Mouse (Mus musculus) MEL (cell line): Measurements from ENCODE around the gene Odr4. TPM values are rescaled to one million over a fixed set of nuclear protein-coding genes. Genes with fewer than 3 reads are reported as not detected.
A peak's percentile ranks its signal among the peaks of the same experiment; 100 is the strongest.

ENCODE experiments used
- DNase-seq: peaks from one replicate; pipeline ENCODE4 v3.0.0; 2011; ENCODE audit warnings: low read depth, low spot score
- H3K27ac ChIP-seq: 2 replicates; pipeline ENCODE4 v1.5.1; 2012; ENCODE audit warnings: low read depth, mild to moderate bottlenecking, control low read depth, low read length, moderate library complexity; ENCODE audit not compliant: control insufficient read depth
- H3K27me3 ChIP-seq, 2 experiments: fragments of 150-350 bp in 1 of 2; sonication (generic) in 1 of 2; 2 replicates each; pipeline ENCODE4 v1.6.1; 2012; ENCODE audit warnings: low read length in 2 of 2, mild to moderate bottlenecking in 2 of 2, improper control_type of control experiment in 1 of 2, moderate library complexity in 1 of 2; ENCODE audit not compliant: insufficient read depth in 2 of 2, control insufficient read depth in 1 of 2
- H3K36me3 ChIP-seq, 2 experiments: 2 replicates each; pipeline ENCODE4 v1.6.1; 2012 to 2014; ENCODE audit warnings: low read length in 2 of 2, improper control_type of control experiment in 1 of 2, inconsistent platforms in 1 of 2, mild to moderate bottlenecking in 1 of 2; ENCODE audit not compliant: insufficient read depth in 2 of 2, control insufficient read depth in 1 of 2
- H3K4me1 ChIP-seq, 2 experiments: fragments of 150-350 bp in 1 of 2; sonication (generic) in 1 of 2; 2 replicates each; pipeline ENCODE4 v1.6.1; 2012; ENCODE audit warnings: low read length in 2 of 2, improper control_type of control experiment in 1 of 2, mild to moderate bottlenecking in 1 of 2; ENCODE audit not compliant: insufficient read depth in 2 of 2, control insufficient read depth in 1 of 2
- H3K4me3 ChIP-seq, 2 experiments: fragments of 150-350 bp in 1 of 2; sonication (generic) in 1 of 2; 2 replicates each; pipeline ENCODE4 v1.5.1; 2012; ENCODE audit warnings: low read depth in 2 of 2, low read length in 2 of 2, mild to moderate bottlenecking in 2 of 2, moderate library complexity in 2 of 2, control low read depth in 1 of 2, improper control_type of control experiment in 1 of 2; ENCODE audit not compliant: control insufficient read depth in 1 of 2, insufficient read depth in 1 of 2
- H3K79me2 ChIP-seq: 2 replicates; pipeline ENCODE4 v1.6.1; 2012; ENCODE audit warnings: mild to moderate bottlenecking, low read length, moderate library complexity; ENCODE audit not compliant: control insufficient read depth, poor library complexity, insufficient read depth
- H3K9ac ChIP-seq: 2 replicates; pipeline ENCODE4 v1.6.1; 2012; ENCODE audit warnings: low read depth, mild to moderate bottlenecking, control low read depth, low read length, moderate library complexity; ENCODE audit not compliant: control insufficient read depth, poor library complexity, severe bottlenecking
- H3K9me3 ChIP-seq: fragments of 150-350 bp; sonication (generic); replicated peaks from 2 replicates; pipeline ENCODE4 v1.6.1; 2012; ENCODE audit warnings: mild to moderate bottlenecking, low read length, improper control_type of control experiment, moderate library complexity; ENCODE audit not compliant: insufficient read depth
- BHLHE40 ChIP-seq: IDR thresholded peaks from 2 replicates; pipeline ENCODE4 v1.6.1; 2012; ENCODE audit warnings: low read depth, mild to moderate bottlenecking, inconsistent platforms, low read length, improper control_type of control experiment, borderline replicate concordance
- CTCF ChIP-seq, 3 experiments: IDR thresholded peaks in 2 of 3; conservative IDR thresholded peaks in 1 of 3; 2 replicates each; pipeline ENCODE4 v1.5.1; 2011 to 2012; ENCODE audit warnings: low read length in 3 of 3, low read depth in 2 of 3, mild to moderate bottlenecking in 2 of 3, improper control_type of control experiment in 1 of 3, inconsistent platforms in 1 of 3, mixed read lengths in 1 of 3, moderate library complexity in 1 of 3; ENCODE audit not compliant: control insufficient read depth in 1 of 3, insufficient read depth in 1 of 3, poor library complexity in 1 of 3, severe bottlenecking in 1 of 3
- ELF1 ChIP-seq: IDR thresholded peaks from 2 replicates; pipeline ENCODE4 v1.6.1; 2014; ENCODE audit warnings: low read depth, mild to moderate bottlenecking, inconsistent platforms, low read length, improper control_type of control experiment, moderate library complexity
- EP300 ChIP-seq, 2 experiments: IDR thresholded peaks; 2 replicates each; pipeline ENCODE4 v1.6.1; 2011; ENCODE audit warnings: improper control_type of control experiment in 2 of 2, low read length in 2 of 2, low read depth in 1 of 2, mild to moderate bottlenecking in 1 of 2
- ETS1 ChIP-seq: IDR thresholded peaks from 2 replicates; pipeline ENCODE4 v1.6.1; 2012; ENCODE audit warnings: low read depth, mild to moderate bottlenecking, inconsistent platforms, low read length, improper control_type of control experiment, moderate library complexity
- GABPA ChIP-seq: IDR thresholded peaks from 2 replicates; pipeline ENCODE4 v1.6.1; 2012; ENCODE audit warnings: low read depth, mild to moderate bottlenecking, inconsistent platforms, low read length, improper control_type of control experiment, moderate library complexity
- GATA1 ChIP-seq: IDR thresholded peaks from 2 replicates; pipeline ENCODE4 v1.6.1; 2011; ENCODE audit warnings: low read depth, low read length, improper control_type of control experiment
- JUND ChIP-seq: IDR thresholded peaks from 2 replicates; pipeline ENCODE4 v1.6.1; 2011; ENCODE audit warnings: low read depth, mild to moderate bottlenecking, improper control_type of control experiment, low read length
- MAX ChIP-seq: IDR thresholded peaks from 2 replicates; pipeline ENCODE4 v1.6.1; 2011; ENCODE audit warnings: low read length, improper control_type of control experiment
- MXI1 ChIP-seq: IDR thresholded peaks from 2 replicates; pipeline ENCODE4 v1.6.1; 2011; ENCODE audit warnings: mild to moderate bottlenecking, low read depth, low read length, improper control_type of control experiment
- MYB ChIP-seq: IDR thresholded peaks from 2 replicates; pipeline ENCODE4 v1.6.1; 2011; ENCODE audit warnings: mild to moderate bottlenecking, low read depth, low read length, improper control_type of control experiment
- POLR2A ChIP-seq, 2 experiments: IDR thresholded peaks; 2 replicates each; pipeline ENCODE4 v1.6.1; 2011 to 2012; ENCODE audit warnings: low read length in 2 of 2, mild to moderate bottlenecking in 2 of 2, control low read depth in 1 of 2, improper control_type of control experiment in 1 of 2, low read depth in 1 of 2, moderate library complexity in 1 of 2; ENCODE audit not compliant: control insufficient read depth in 1 of 2, insufficient read depth in 1 of 2, poor library complexity in 1 of 2
- POLR2AphosphoS2 ChIP-seq: IDR thresholded peaks from 2 replicates; pipeline ENCODE4 v1.6.1; 2011; ENCODE audit warnings: low read length, improper control_type of control experiment
- RAD21 ChIP-seq: IDR thresholded peaks from 2 replicates; pipeline ENCODE4 v1.6.1; 2011; ENCODE audit warnings: mild to moderate bottlenecking, low read depth, low read length, improper control_type of control experiment
- RCOR1 ChIP-seq: IDR thresholded peaks from 2 replicates; pipeline ENCODE4 v1.6.1; 2012; ENCODE audit warnings: low read depth, mild to moderate bottlenecking, inconsistent platforms, low read length, improper control_type of control experiment
- SMC3 ChIP-seq: IDR thresholded peaks from 2 replicates; pipeline ENCODE4 v1.6.1; 2011; ENCODE audit warnings: low read depth, low read length, improper control_type of control experiment
- TAL1 ChIP-seq: IDR thresholded peaks from 2 replicates; pipeline ENCODE4 v1.6.1; 2012; ENCODE audit warnings: mild to moderate bottlenecking, inconsistent platforms, low read length, moderate library complexity, mixed read lengths
- TBP ChIP-seq: IDR thresholded peaks from 2 replicates; pipeline ENCODE4 v1.8.0; 2011; ENCODE audit warnings: low read depth, low read length, improper control_type of control experiment
- UBTF ChIP-seq: IDR thresholded peaks from 2 replicates; pipeline ENCODE4 v1.6.1; 2012; ENCODE audit warnings: low read depth, mild to moderate bottlenecking, inconsistent platforms, low read length, improper control_type of control experiment, moderate library complexity, borderline replicate concordance; ENCODE audit not compliant: insufficient read depth
- ZC3H11A ChIP-seq: IDR thresholded peaks from 2 replicates; pipeline ENCODE4 v1.6.1; 2012; ENCODE audit warnings: low read depth, mild to moderate bottlenecking, inconsistent platforms, low read length, improper control_type of control experiment
- polyA plus RNA-seq, 2 experiments: library from polyadenylated mRNA; stranded (reverse) in 1 of 2; unstranded in 1 of 2; fragments of >175 nt in 1 of 2; fragments of >200 nt in 1 of 2; gene quantifications; 2 replicates each; pipeline versions ENCODE4 v1.2.1 to v1.2.4; 2012; ENCODE audit warnings: low replicate concordance in 2 of 2, low read depth in 1 of 2; ENCODE audit not compliant: insufficient read length in 2 of 2, insufficient read depth in 1 of 2, missing spikeins in 1 of 2
- total RNA-seq: library from RNA; depleted of rRNA; stranded (reverse); fragments of 300-350 nt; gene quantifications from 2 replicates; pipeline ENCODE4 v1.2.3, GENCODE M21; 2012

The Odr4 gene
- total and polyA plus RNA-seq, 3 experiments, result 23.1 to 30.1 TPM; not detected in 1

GRCm38 (mm10) chr1:150372895-150373294 is 20.0 kb downstream of the Odr4 start:
- Histone ChIP-seq H3K27ac (no peak overlapping the region), H3K79me2 (no peaks in the 10 kb centered on the region), H3K4me1 (no peaks in the 10 kb centered on the region), H3K27me3 (no peaks in the 10 kb centered on the region), H3K9ac (no peak overlapping the region), H3K9me3 (no peaks in the 10 kb centered on the region), H3K4me3 (no peak overlapping the region), H3K36me3 (no peaks in the 10 kb centered on the region; a peak in 3 of 4 replicates)
- DNase-seq, result peak; percentile 53
- TF ChIP-seq SMC3 (peak; percentile 55), ZC3H11A (peak; percentile 20; the same call in 1 of the 2 replicates), CTCF (IDR thresholded peaks at IDR 0.05 in 2 of 3, conservative IDR thresholded peaks at IDR 0.05 in 1 of 3; ENCODE audit: control insufficient read depth in 1 of 3, insufficient read depth in 1 of 3, low read depth in 2 of 3, low read length in 3 of 3, poor library complexity in 1 of 3, severe bottlenecking in 1 of 3) (peak; percentile 8 to 74 (median 64); a peak in 4 of 6 replicates), TAL1 (no peak), MAX (no peak), RAD21 (peak; percentile 75)
- TF ChIP-seq, all 39 proteins: peak for 4

- no peak overlapping the region for H3K4me3 ChIP-seq
- no peak for DNase-seq
- no peaks in the 10 kb centered on the region for H3K4me1 ChIP-seq
- TF ChIP-seq BHLHE40 (no peak), GATA1 (no peak), UBTF (no peak), RCOR1 (no peak), MXI1 (no peak), ELF1 (no peak), TBP (no peak), ZC3H11A (no peak), POLR2A (IDR thresholded peaks at IDR 0.05; ENCODE audit: control insufficient read depth in 1 of 2, insufficient read depth in 1 of 2, low read depth in 1 of 2, low read length in 2 of 2, poor library complexity in 1 of 2) (no peak)
- no peak overlapping the region for H3K27ac ChIP-seq
- H3K36me3 ChIP-seq, result peaks cover 0 to 8% of the 10 kb centered on the region in 2 experiments; a peak in 2 of 4 replicates
- H3K27me3 ChIP-seq, result no peaks in the 10 kb centered on the region
- H3K9me3 ChIP-seq, result no peaks in the 10 kb centered on the region
- H3K9ac ChIP-seq, result no peak overlapping the region
- H3K79me2 ChIP-seq, result no peaks in the 10 kb centered on the region
These were observed 32.0 kb downstream of the Odr4 start for GRCm38 (mm10) chr1:150360864-150361263.

- H3K36me3 ChIP-seq, result peaks cover 0 to 13% of the 10 kb centered on the region in 2 experiments; a peak in 2 of 4 replicates
- H3K9me3 ChIP-seq, result no peaks in the 10 kb centered on the region
- peaks cover 0 to 9% of the 10 kb centered on the region in 2 experiments; a peak in 3 of 4 replicates for H3K4me1 ChIP-seq
- H3K79me2 ChIP-seq, result no peaks in the 10 kb centered on the region
- H3K27me3 ChIP-seq, result no peaks in the 10 kb centered on the region
- H3K9ac ChIP-seq, result no peak overlapping the region
- peak overlapping the region; percentile 49 for H3K27ac ChIP-seq
- TF ChIP-seq GABPA (no peak), GATA1 (peak; percentile 70), JUND (no peak), EP300 (IDR thresholded peaks at IDR 0.05; ENCODE audit: low read depth in 1 of 2, low read length in 2 of 2) (peak; percentile 75 to 87), TBP (0 out of 2 replicates have a peak, but pooled peaks have one; percentile 47), ETS1 (peak; percentile 43; the same call in 1 of the 2 replicates), POLR2AphosphoS2 (no peak), MYB (peak; percentile 71)
- no peak overlapping the region for H3K4me3 ChIP-seq
- peak; percentile 87 for DNase-seq
These were observed 57.8 kb downstream of the Odr4 start for GRCm38 (mm10) chr1:150335111-150335510.
